Mouse (Mus musculus): ENCODE results near the gene Plppr3.

The Plppr3 gene

GRCm38 (mm10) chr10:79852107-79852789, 22.2 kb downstream of the Plppr3 start:
- peak; percentile 53 for DNase-seq (ENCODE audit: low spot score)

- no peak for DNase-seq (ENCODE audit: low spot score)
Measured at GRCm38 (mm10) chr10:79851653-79852052, 22.8 kb downstream of the Plppr3 start.

- no peak for DNase-seq (ENCODE audit: low spot score)
Measured at GRCm38 (mm10) chr10:79849941-79850628, 24.3 kb downstream of the Plppr3 start.

GRCm38 (mm10) chr10:79846553-79846952, 27.9 kb downstream of the Plppr3 start:
- DNase-seq (ENCODE audit: low spot score): no peak

- DNase-seq (ENCODE audit: low spot score): no peak
Measured at GRCm38 (mm10) chr10:79843476-79843875, 31.0 kb downstream of the Plppr3 start.

- DNase-seq (ENCODE audit: low spot score): no peak
Measured at GRCm38 (mm10) chr10:79842322-79842721, 32.1 kb downstream of the Plppr3 start.

GRCm38 (mm10) chr10:79840644-79841551, 33.5 kb downstream of the Plppr3 start:
- DNase-seq (ENCODE audit: low spot score): peak; percentile 83

- DNase-seq (ENCODE audit: low spot score): no peak
Measured at GRCm38 (mm10) chr10:79840091-79840490, 34.3 kb downstream of the Plppr3 start.

GRCm38 (mm10) chr10:79838151-79838550, 36.3 kb downstream of the Plppr3 start:
- DNase-seq (ENCODE audit: low spot score): no peak

GRCm38 (mm10) chr10:79836918-79837317, 37.5 kb downstream of the Plppr3 start:
- DNase-seq (ENCODE audit: low spot score): no peak

GRCm38 (mm10) chr10:79834769-79835398, 39.5 kb downstream of the Plppr3 start:
- DNase-seq (ENCODE audit: low spot score): peak; percentile 86

- no peak for DNase-seq (ENCODE audit: low spot score)
Measured at GRCm38 (mm10) chr10:79832786-79833181, 41.6 kb downstream of the Plppr3 start.

GRCm38 (mm10) chr10:79832026-79832785, 42.2 kb downstream of the Plppr3 start:
- no peak for DNase-seq (ENCODE audit: low spot score)

GRCm38 (mm10) chr10:79831583-79831982, 42.9 kb downstream of the Plppr3 start:
- DNase-seq (ENCODE audit: low spot score): no peak

- DNase-seq (ENCODE audit: low spot score): no peak
Measured at GRCm38 (mm10) chr10:79824413-79824812, 50.0 kb downstream of the Plppr3 start.

- DNase-seq (ENCODE audit: low spot score): no peak
Measured at GRCm38 (mm10) chr10:79823011-79823410, 51.4 kb downstream of the Plppr3 start.

- no peak for DNase-seq (ENCODE audit: low spot score)
Measured at GRCm38 (mm10) chr10:79822372-79822771, 52.1 kb downstream of the Plppr3 start.

GRCm38 (mm10) chr10:79821731-79822130, 52.7 kb downstream of the Plppr3 start:
- DNase-seq (ENCODE audit: low spot score): no peak

- no peak for DNase-seq (ENCODE audit: low spot score)
Measured at GRCm38 (mm10) chr10:79820782-79821181, 53.7 kb downstream of the Plppr3 start, which contains the start of gene Misp. Gene Misp, plus strand, starts transcription at chr10:79820989.

GRCm38 (mm10) chr10:79820277-79820676, 54.2 kb downstream of the Plppr3 start:
- no peak for DNase-seq (ENCODE audit: low spot score)

GRCm38 (mm10) chr10:79819606-79820005, 54.8 kb downstream of the Plppr3 start:
- DNase-seq (ENCODE audit: low spot score): no peak

Data from embryo, embryonic 10.5 days (tissue).